Mouse (Mus musculus) B cell, adult 2 months (primary cell): ENCODE data around the gene Tmem246.
A peak's percentile ranks its signal among the peaks of the same experiment; 100 is the strongest.

Experiments
- DNase-seq, 2 experiments: peaks; one replicate each; pipeline ENCODE4 v3.0.0; 2022

The Tmem246 gene

DNA sequence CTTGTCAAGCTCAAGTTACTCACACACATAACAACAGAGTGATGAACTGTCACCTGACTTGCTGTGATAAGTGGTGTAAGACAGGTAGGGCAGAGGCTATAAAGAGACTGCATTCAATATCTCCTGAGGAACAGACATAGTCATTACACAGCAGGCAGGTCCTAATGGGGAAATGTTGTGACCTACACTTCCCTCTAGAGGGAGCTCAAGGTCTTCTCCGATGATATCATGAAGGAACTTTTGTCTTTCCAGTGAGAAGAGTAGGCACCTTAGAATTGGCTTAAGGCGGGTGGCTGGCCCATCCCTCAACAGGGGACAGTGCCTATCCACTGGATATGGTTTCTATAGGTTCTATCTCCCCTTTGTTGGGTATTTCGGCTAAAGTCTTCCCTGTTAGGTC is 30.1 kb downstream of the Tmem246 start:
- DNase-seq = peak; percentile 50 to 58

DNA sequence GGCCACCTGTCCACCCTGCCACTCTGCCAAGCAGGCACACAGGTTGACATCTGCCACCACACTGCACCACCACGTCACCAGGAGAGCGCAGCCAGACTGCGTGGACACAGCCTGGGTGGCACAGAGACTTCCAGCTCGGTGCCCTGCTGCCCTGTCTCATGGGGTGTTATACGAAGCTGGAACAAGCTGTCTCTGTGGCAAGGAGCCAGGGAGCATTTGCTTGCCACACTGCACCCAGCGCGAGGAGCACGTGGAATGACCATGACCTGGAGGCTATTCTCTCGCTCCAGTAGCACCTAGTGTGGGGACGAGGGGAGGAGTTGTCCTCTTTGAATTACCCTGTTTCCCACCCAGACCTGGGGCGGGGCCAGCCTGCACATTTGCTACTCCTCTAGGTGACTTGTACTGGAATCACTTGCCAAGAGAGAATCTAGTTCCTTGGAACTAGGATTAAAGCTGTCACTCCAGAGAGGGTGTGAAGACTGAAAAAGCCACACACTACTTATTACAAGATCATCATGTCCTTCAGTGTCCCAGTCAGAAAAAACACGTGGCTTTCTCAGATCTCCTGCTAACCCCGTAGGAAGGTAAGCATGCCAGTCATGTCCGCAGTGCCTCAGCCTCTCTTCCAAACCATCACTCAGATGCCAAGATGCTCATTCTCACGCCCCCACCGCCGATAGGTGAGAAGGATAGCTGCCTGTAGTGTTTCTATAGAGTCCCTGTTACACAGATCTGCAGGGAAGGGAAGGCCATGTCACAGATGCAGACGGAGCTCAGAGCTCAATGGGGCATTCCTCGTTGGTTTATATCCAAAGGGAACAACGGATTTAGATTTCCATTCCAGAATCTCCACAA is 37.5 kb downstream of the Tmem246 start:
- no peak for DNase-seq

- DNase-seq = no peak
Measured at GRCm38 (mm10) chr4:49558181-49558580, 39.5 kb downstream of the Tmem246 start.

GRCm38 (mm10) chr4:49557375-49557774 is 40.3 kb downstream of the Tmem246 start:
- DNase-seq = no peak

DNA sequence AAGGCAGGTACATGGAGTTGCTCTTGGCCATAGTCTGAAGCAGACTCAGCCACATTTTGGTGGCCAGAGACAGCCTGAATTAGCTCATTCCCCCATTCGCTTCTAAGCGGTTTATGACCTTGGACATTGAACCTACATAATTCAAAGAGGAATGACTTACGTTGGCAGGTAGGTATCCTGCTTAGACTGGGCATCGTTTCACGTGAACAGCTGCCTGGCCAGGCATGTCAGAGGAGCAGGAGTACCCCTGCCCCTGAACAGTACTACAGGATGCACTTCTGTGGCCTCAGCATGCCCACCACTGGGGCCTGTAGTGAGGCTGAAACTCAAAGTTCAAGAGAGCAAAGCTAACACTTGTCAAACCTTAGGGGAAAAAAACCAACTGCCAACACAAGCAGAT is 44.3 kb downstream of the Tmem246 start:
- no peak for DNase-seq

- no peak for DNase-seq
Measured at GRCm38 (mm10) chr4:49549383-49549782, 48.3 kb downstream of the Tmem246 start, which contains the start of gene Aldob. Aldob (minus strand) TSS chr4:49549546.

DNA sequence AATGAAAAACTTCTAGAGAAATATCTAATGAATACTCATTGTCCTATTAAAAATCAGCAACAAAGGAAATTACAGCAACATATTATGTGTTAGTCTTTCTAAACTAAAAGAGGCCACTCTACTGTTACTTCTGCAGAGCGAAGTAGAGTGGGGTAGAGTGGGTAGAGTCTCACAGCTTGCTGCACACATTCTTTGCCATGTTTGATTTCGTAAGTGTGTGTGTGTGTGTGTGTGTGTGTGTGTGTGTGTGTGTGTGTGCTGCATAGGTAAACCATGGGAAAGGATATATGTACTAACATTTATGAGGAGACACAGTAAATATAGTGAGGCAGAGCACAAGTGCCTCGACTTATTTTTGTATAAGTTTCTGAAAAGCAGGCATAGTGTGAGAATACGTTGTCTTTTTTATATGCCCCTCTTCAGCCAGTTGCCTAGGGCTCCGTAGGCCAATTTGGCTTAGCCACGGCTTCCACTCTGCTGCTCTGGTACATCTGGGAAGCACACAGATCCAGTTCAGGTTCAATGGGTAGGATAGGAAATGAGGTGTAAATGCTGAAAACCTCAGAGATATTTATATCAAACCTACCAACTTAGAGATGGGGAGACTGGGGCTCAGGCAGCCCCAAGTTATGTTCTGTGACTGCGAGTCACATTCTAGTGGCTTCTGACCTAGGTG is 50.0 kb downstream of the Tmem246 start:
- no peak for DNase-seq

DNA sequence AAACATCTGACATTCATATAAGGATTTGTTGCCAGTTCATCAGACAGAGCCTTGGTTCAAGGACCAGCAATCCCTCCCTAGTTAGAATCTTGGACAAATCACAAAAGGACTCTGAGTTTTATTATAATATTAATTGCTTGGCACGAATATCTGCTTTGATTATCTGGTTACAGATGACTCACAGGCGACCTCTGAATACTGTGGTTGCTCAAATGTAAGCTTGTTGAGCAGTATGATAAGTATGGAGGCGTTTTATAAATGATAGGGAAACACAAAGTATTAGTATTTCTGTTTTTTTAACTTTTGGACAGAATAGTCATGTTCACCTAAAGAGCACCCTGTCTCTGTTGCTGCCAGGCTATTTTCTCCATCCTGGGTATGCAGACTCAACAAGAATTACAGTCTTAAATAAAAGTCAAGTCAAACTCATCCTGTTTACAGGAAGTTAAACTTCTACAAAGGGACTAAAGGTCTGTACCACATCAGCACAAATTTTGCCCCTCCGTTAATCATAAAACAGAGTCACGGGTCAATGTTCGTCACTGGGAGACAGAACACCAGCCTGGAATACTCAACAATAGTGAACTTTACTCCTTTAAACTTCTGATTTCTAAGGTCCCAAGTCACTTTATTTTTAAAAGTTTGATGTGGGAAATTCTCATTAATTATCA is 50.7 kb downstream of the Tmem246 start:
- no peak for DNase-seq

- no peak for DNase-seq
Measured at GRCm38 (mm10) chr4:49546026-49546425, 51.6 kb downstream of the Tmem246 start.

- no peak for DNase-seq
Measured at GRCm38 (mm10) chr4:49540966-49541365, 56.7 kb downstream of the Tmem246 start.

DNA sequence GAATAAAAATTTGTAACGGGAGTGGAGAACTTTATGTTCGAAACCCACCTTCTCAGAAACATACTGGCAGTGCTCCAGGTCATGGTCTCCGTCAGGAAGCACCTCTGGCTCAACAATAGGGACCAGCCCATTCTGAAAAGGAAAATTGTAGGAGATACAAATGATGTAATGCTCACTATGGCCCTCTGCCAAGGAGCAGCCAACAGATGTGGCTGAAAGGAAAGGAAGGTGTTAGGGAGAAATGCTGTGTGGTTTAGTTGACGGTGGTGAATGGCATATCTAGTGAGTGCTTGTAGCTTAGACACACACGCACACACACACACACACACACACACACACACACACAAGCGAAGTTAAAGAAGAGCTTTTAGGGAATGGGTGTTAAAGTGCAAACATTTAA is 58.0 kb downstream of the Tmem246 start:
- DNase-seq = no peak

DNA sequence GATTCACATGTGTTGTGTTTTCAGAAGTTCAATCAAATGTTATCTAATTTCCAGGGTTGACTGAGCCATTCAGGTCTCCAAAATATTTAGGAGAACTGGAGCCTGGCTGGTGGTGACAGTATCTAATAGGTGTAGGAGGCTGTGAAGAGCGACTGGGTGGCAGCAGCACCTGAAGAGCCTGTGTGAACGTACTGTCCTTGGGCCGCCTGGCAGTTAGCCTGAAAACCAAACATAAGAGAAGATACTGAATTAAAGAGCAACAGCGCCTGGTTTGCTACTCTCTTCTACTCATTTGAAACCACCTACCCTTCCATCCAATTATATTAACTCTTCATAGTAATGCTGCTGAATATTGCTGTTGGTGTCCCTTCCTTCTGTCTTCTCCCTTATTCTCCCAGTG is 61.0 kb downstream of the Tmem246 start:
- DNase-seq = no peak

DNA sequence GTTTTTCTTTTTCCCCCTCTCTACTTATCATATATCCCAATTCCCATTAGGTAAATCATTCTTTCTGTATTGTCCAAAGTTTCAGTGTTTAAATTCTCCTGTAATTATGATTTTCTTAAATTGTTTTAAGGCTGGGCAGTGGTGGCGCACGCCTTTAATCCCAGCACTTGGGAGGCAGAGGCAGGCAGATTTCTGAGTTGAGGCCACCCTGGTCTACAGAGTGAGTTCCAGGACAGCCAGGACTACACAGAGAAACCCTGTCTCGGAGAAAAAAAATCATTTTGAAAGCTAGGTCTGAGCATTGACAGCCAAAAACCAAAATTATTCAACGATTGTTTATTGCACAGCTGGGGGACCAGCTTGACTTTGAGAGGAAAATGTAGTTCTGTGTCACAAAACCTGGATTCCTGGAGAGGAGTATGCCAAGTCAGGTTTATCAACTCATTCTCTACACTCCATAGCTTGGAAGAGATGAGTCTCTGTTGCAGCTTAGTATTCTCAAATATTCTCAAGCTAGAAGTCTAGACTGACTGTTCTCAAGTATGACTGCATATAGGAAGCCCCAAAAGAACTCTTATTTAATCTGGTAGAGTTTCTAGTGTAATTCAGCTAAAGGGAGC is 61.9 kb downstream of the Tmem246 start:
- DNase-seq = no peak

DNA sequence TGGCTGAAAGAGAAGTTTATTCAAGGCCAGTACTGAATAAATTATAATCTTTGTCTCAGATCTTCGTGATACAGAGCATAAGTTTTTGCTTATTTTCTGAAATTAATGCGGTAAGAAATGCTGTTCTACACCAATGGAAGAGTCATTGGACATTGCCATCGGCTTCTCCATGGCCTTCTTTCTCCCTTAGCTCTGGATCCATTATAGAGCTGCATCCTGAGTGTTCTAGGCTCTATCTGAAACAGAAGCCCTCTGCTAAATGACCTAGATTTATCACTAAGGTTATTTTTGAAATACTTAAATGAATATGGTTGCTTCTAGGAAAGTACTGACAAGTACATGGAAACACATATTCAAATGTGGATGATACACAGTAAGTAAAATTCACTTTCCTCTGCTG is 62.6 kb downstream of the Tmem246 start:
- DNase-seq = no peak
